Comparison of ENCODE assay signal across 11 mouse cellular contexts in genomic region chr17:55952447-55953027, GRCm38 (mm10). TPM values are rescaled to one million over a fixed set of nuclear protein-coding genes. Genes with fewer than 3 reads are reported as not detected.
A peak's percentile ranks its signal among the peaks of the same experiment; 100 is the strongest.
DNase-seq lines count a peak whose midpoint lies in the region; ATAC-seq lines count a peak whose summit lies in the region.
"Had no signal": no experiment of that assay in that cellular context is flagged by ENCODE, and none has a peak within 500 bp of the region (broad histone marks: within the 10 kb centered on the region; RNA-seq: fewer than 3 reads in every experiment).

Ebi3 (plus strand) TSS chr17:55952640.

- no peaks in the 10 kb centered on the region for H3K9me3 ChIP-seq in intestine, embryonic 14.5 days (ENCODE audit: control insufficient read depth, low read length)
- H3K9me3 ChIP-seq in intestine, embryonic 16.5 days (ENCODE audit: control insufficient read depth, low read length) = no peaks in the 10 kb centered on the region
- no peaks in the 10 kb centered on the region for H3K9me3 ChIP-seq in midbrain, embryonic 15.5 days
- H3K9me3 ChIP-seq: neural tube, embryonic 15.5 days had no signal

- DNase-seq in intestine, embryonic 14.5 days (ENCODE audit: low spot score) = peak; percentile 46
- no peak for DNase-seq in kidney, postnatal 36 days
- DNase-seq: kidney, adult 11 months; thymus, adult 18-20 months had no signal

- H3K4me3 ChIP-seq in intestine, embryonic 14.5 days (ENCODE audit: low read depth, low read length) = no peak within 1 kb of the TSS
- no peak within 1 kb of the TSS for H3K4me3 ChIP-seq in intestine, embryonic 16.5 days (ENCODE audit: low read length)
- peak within 1 kb of the TSS; percentile 16; the same call in 1 of the 2 replicates for H3K4me3 ChIP-seq in brown adipose tissue, adult 24 weeks (ENCODE audit: insufficient read depth, low read depth, low read length)
- no peak within 1 kb of the TSS for H3K4me3 ChIP-seq in midbrain, embryonic 15.5 days
- H3K4me3 ChIP-seq: left cerebral cortex, adult 2 months; neural tube, embryonic 15.5 days had no signal

- no peak within 1 kb of the TSS for H3K9ac ChIP-seq in intestine, embryonic 14.5 days (ENCODE audit: low read length)
- H3K9ac ChIP-seq in intestine, embryonic 16.5 days (ENCODE audit: low read depth, low read length) = no peak within 1 kb of the TSS
- H3K9ac ChIP-seq in midbrain, embryonic 15.5 days = no peak within 1 kb of the TSS
- H3K9ac ChIP-seq: neural tube, embryonic 15.5 days had no signal

- no peak within 1 kb of the TSS for H3K27ac ChIP-seq in intestine, embryonic 14.5 days (ENCODE audit: low read depth)
- H3K27ac ChIP-seq in intestine, embryonic 16.5 days (ENCODE audit: low read length) = no peak within 1 kb of the TSS
- peak within 1 kb of the TSS; percentile 46; the same call in 1 of the 2 replicates for H3K27ac ChIP-seq in brown adipose tissue, adult 24 weeks (replicated peaks; ENCODE audit: low read depth, low read length)
- H3K27ac ChIP-seq in midbrain, embryonic 15.5 days = no peak within 1 kb of the TSS
- H3K27ac ChIP-seq: left cerebral cortex, adult 2 months; neural tube, embryonic 15.5 days had no signal

- H3K4me1 ChIP-seq in intestine, embryonic 14.5 days (replicated peaks; ENCODE audit: control insufficient read depth, insufficient read depth, low read length) = no peaks in the 10 kb centered on the region; the same call in 1 of the 2 replicates
- peaks cover 14% of the 10 kb centered on the region for H3K4me1 ChIP-seq in intestine, embryonic 16.5 days (ENCODE audit: control insufficient read depth, insufficient read depth, low read length)
- H3K4me1 ChIP-seq in brown adipose tissue, adult 24 weeks (ENCODE audit: control insufficient read depth, insufficient read depth, insufficient read length, low read length) = no peaks in the 10 kb centered on the region
- peaks cover 16% of the 10 kb centered on the region for H3K4me1 ChIP-seq in midbrain, embryonic 15.5 days

- ATAC-seq in intestine, embryonic 14.5 days (replicated peaks; ENCODE audit: low FRiP score, low TSS enrichment, low read depth) = no peak
- no peak for ATAC-seq in intestine, embryonic 16.5 days
- peak; percentile 64 for ATAC-seq in CD4-positive, CD25-positive, alpha-beta regulatory T cell, adult 4 months
- peak; percentile 87 for ATAC-seq in monocyte, adult 5-6 weeks (replicated peaks; ENCODE audit: insufficient number of reproducible peaks, low FRiP score, low TSS enrichment, poor library complexity, severe bottlenecking)
- ATAC-seq in midbrain, embryonic 15.5 days (replicated peaks) = no peak

- 71% methylated on average over 6 of the region's 6 CpGs for WGBS in intestine, embryonic 14.5 days
- 72% methylated on average over 6 of the region's 6 CpGs for WGBS in intestine, embryonic 16.5 days
- 71% methylated on average over 6 of the region's 6 CpGs for WGBS in midbrain, embryonic 15.5 days

- no peaks in the 10 kb centered on the region for H3K36me3 ChIP-seq in intestine, embryonic 14.5 days (ENCODE audit: control insufficient read depth, insufficient read depth, low read length)
- no peaks in the 10 kb centered on the region for H3K36me3 ChIP-seq in intestine, embryonic 16.5 days (ENCODE audit: control insufficient read depth, insufficient read depth, low read length)
- no peaks in the 10 kb centered on the region for H3K36me3 ChIP-seq in midbrain, embryonic 15.5 days (replicated peaks)
- H3K36me3 ChIP-seq: neural tube, embryonic 15.5 days had no signal

- no peak within 1 kb of the TSS for H3K4me2 ChIP-seq in intestine, embryonic 14.5 days (ENCODE audit: low read length)
- no peak within 1 kb of the TSS for H3K4me2 ChIP-seq in intestine, embryonic 16.5 days (ENCODE audit: low read depth, low read length)
- no peak within 1 kb of the TSS for H3K4me2 ChIP-seq in midbrain, embryonic 15.5 days
- H3K4me2 ChIP-seq: neural tube, embryonic 15.5 days had no signal

- H3K27me3 ChIP-seq in intestine, embryonic 14.5 days (replicated peaks; ENCODE audit: control insufficient read depth, insufficient read depth, low read length) = no peaks in the 10 kb centered on the region
- H3K27me3 ChIP-seq in intestine, embryonic 16.5 days (replicated peaks; ENCODE audit: control insufficient read depth, insufficient read depth, low read length) = peaks cover 3% of the 10 kb centered on the region; the same call in 1 of the 2 replicates
- H3K27me3 ChIP-seq in midbrain, embryonic 15.5 days (replicated peaks) = peaks cover 4% of the 10 kb centered on the region; the same call in 1 of the 2 replicates

RNA-seq across cellular contexts. Expression of gene Ebi3, which starts in this region (rescaled TPM):
- polyA plus RNA-seq in intestine, embryonic 14.5 days (2014; fragmentation: Nextera tagmentation; extraction: Ambion mirVana) = 2.5 and 2.8 TPM in 2 replicates
- 2.6 and 2.9 TPM in 2 replicates for polyA plus RNA-seq in intestine, embryonic 16.5 days (2015; fragmentation: Nextera tagmentation; extraction: Ambion mirVana)
- polyA plus RNA-seq in CD4-positive, CD25-positive, alpha-beta regulatory T cell, adult 4 months (2017; shearing (Covaris generic)) = 10 to 100 TPM; 48.6 to 79.8 TPM
- 0.91 and 2.3 TPM in 2 replicates for polyA plus RNA-seq in brown adipose tissue, adult 24 weeks (2012; ENCODE audit: insufficient read depth, insufficient read length, missing spikeins)
- 22.4 to 32.2 TPM (median 26.5 TPM) in 3 replicates for total RNA-seq in monocyte, adult 5-6 weeks (2017)
- 7.4 and 8.3 TPM in 2 replicates for polyA plus RNA-seq in midbrain, embryonic 15.5 days (2015; fragmentation: Nextera tagmentation; extraction: Ambion mirVana)

Comparison
In these comparisons a context has a peak if more than half of its experiments do, and no peak if none do; other contexts are left out.
1. ATAC-seq: peak in CD4-positive, CD25-positive, alpha-beta regulatory T cell, adult 4 months (single experiment) and monocyte, adult 5-6 weeks (single experiment); none in intestine, embryonic 14.5 days (single experiment), intestine, embryonic 16.5 days (single experiment) and midbrain, embryonic 15.5 days (single experiment).